Mouse (Mus musculus) cerebellum, adult 2 months (tissue): ENCODE results near the gene Flywch2. TPM values are rescaled to one million over a fixed set of nuclear protein-coding genes. Genes with fewer than 3 reads are reported as not detected.

Experiments
- DNase-seq, 2 experiments: peaks; one replicate each; pipeline ENCODE4 v3.0.0; 2021
- H3K27ac ChIP-seq: fragments of 200-500 bp; 2 replicates; pipeline ENCODE4 v1.5.1; 2012; ENCODE audit warnings: low read length, control low read depth, inconsistent platforms; ENCODE audit not compliant: insufficient read depth
- H3K27me3 ChIP-seq: fragments of 200-500 bp; 2 replicates; pipeline ENCODE4 v1.6.1; 2012; ENCODE audit warnings: inconsistent platforms, mild to moderate bottlenecking, low read length, moderate library complexity; ENCODE audit not compliant: control insufficient read depth, insufficient read depth
- H3K4me1 ChIP-seq: fragments of 200-500 bp; 2 replicates; pipeline ENCODE4 v1.6.1; 2011; ENCODE audit warnings: low read length; ENCODE audit not compliant: control insufficient read depth, insufficient read depth
- H3K4me3 ChIP-seq: fragments of 200-500 bp; replicated peaks from 2 replicates; pipeline ENCODE3; 2011; ENCODE audit warnings: mild to moderate bottlenecking, low read depth, low read length, control low read depth; ENCODE audit not compliant: insufficient read depth
- CTCF ChIP-seq: fragments of 200-500 bp; IDR thresholded peaks from 2 replicates; pipeline ENCODE4 v1.5.1; 2011; ENCODE audit warnings: low read depth, mild to moderate bottlenecking, control low read depth, low read length, moderate library complexity, borderline replicate concordance; ENCODE audit not compliant: insufficient read depth
- POLR2A ChIP-seq: fragments of 200-500 bp; IDR thresholded peaks from 2 replicates; pipeline ENCODE4 v1.6.1; 2011; ENCODE audit warnings: low read length, control low read depth, borderline replicate concordance; ENCODE audit not compliant: insufficient read depth
- WGBS: fragments of 180-500 bp; shearing (Covaris S2); methylation state at CpG from one replicate; pipeline ENCODE4 v1.1.7; 2018; 5-methylcytosine and 5-hydroxymethylcytosine counted together
- polyA plus RNA-seq: library from polyadenylated mRNA; depleted of rRNA; stranded (reverse); fragments of >200 nt; gene quantifications from 2 replicates; pipeline ENCODE4 v1.2.3, GENCODE M21; 2012; rRNA removed

Flywch2 gene
- polyA plus RNA-seq = 50.5 and 54.8 TPM in 2 replicates

- Histone ChIP-seq H3K27me3 (no peaks in the 10 kb centered on the region), H3K4me1 (peaks cover 3% of the 10 kb centered on the region; the same call in 1 of the 2 replicates), H3K4me3 (peak within 1 kb of the TSS; percentile 77), H3K27ac (peak within 1 kb of the TSS; percentile 78)
- peak; percentile 93 to 96 for DNase-seq
- TF ChIP-seq CTCF (no peak), POLR2A (peak; percentile 45; the same call in 1 of the 2 replicates)
- 2% methylated on average over 43 of the region's 43 CpGs for WGBS
Measured at GRCm38 (mm10) chr17:23785561-23786471, at the start of gene Flywch2. TSS of gene Flywch2 (minus strand) at chr17:23786081.

- no peaks in the 10 kb centered on the region for H3K4me1 ChIP-seq
- no peak overlapping the region for H3K27ac ChIP-seq
- H3K27me3 ChIP-seq = no peaks in the 10 kb centered on the region
- H3K4me3 ChIP-seq = no peak overlapping the region
- no peak for DNase-seq
- WGBS = 89% methylated on average over 1 of the region's 1 CpGs
- TF ChIP-seq CTCF (no peak), POLR2A (no peak)
Measured at GRCm38 (mm10) chr17:23831201-23831600, 45.3 kb upstream of the Flywch2 start.

GRCm38 (mm10) chr17:23829064-23829619, 43.3 kb upstream of the Flywch2 start, which contains the start of gene Elob:
TSS of gene Elob (minus strand) at chr17:23829136.
- H3K4me1 ChIP-seq = no peaks in the 10 kb centered on the region
- TF ChIP-seq CTCF (peak; percentile 71), POLR2A (peak; percentile 65; the same call in 1 of the 2 replicates)
- peak within 1 kb of the TSS; percentile 85 for H3K27ac ChIP-seq
- H3K27me3 ChIP-seq = no peaks in the 10 kb centered on the region
- DNase-seq = peak; percentile 88 to 89
- WGBS = under 1% methylated on average over 42 of the region's 42 CpGs
- H3K4me3 ChIP-seq = peak within 1 kb of the TSS; percentile 80

GRCm38 (mm10) chr17:23828271-23829001, 42.6 kb upstream of the Flywch2 start:
- H3K27me3 ChIP-seq = no peaks in the 10 kb centered on the region
- peak; percentile 61 to 76 for DNase-seq
- H3K4me3 ChIP-seq = peak overlapping the region; percentile 80
- H3K27ac ChIP-seq = peak overlapping the region; percentile 48; the same call in 1 of the 2 replicates
- no peaks in the 10 kb centered on the region for H3K4me1 ChIP-seq
- TF ChIP-seq POLR2A (no peak), CTCF (no peak)
- under 1% methylated on average over 47 of the region's 47 CpGs for WGBS

GRCm38 (mm10) chr17:23825591-23825990, 39.7 kb upstream of the Flywch2 start:
- WGBS = 85% methylated on average over 4 of the region's 4 CpGs
- TF ChIP-seq POLR2A (no peak), CTCF (no peak)
- Histone ChIP-seq H3K4me1 (no peaks in the 10 kb centered on the region), H3K27me3 (no peaks in the 10 kb centered on the region), H3K4me3 (no peak overlapping the region), H3K27ac (no peak overlapping the region)
- DNase-seq = no peak

GRCm38 (mm10) chr17:23823614-23824013, 37.7 kb upstream of the Flywch2 start:
- H3K4me3 ChIP-seq = no peak overlapping the region
- DNase-seq = no peak
- WGBS = 84% methylated on average over 12 of the region's 12 CpGs
- H3K4me1 ChIP-seq = no peaks in the 10 kb centered on the region
- no peaks in the 10 kb centered on the region for H3K27me3 ChIP-seq
- no peak for TF ChIP-seq CTCF
- no peak for TF ChIP-seq POLR2A
- no peak overlapping the region for H3K27ac ChIP-seq

- Histone ChIP-seq H3K4me3 (no peak overlapping the region), H3K4me1 (no peaks in the 10 kb centered on the region), H3K27me3 (no peaks in the 10 kb centered on the region), H3K27ac (no peak overlapping the region)
- TF ChIP-seq POLR2A (no peak), CTCF (no peak)
- WGBS = 69% methylated on average over 16 of the region's 16 CpGs
- DNase-seq = no peak
Measured at GRCm38 (mm10) chr17:23823018-23823417, 37.1 kb upstream of the Flywch2 start.
